Mouse (Mus musculus) heart, postnatal 0 days (tissue): Measurements from ENCODE around the gene Inafm2. TPM values are rescaled to one million over a fixed set of nuclear protein-coding genes. Genes with fewer than 3 reads are reported as not detected.

Experiments used
- ATAC-seq: fragments of 200-750 bp; cut with Nextera tagmentation; 2 replicates; pipeline ENCODE4 v1.8.0; 2017; ENCODE audit warnings: low read depth, moderate number of reproducible peaks, moderate library complexity; ENCODE audit not compliant: insufficient read depth
- DNase-seq: peaks from one replicate; pipeline ENCODE4 v3.0.0-alpha.2; 2016; ENCODE audit warnings: low spot score
- H3K27ac ChIP-seq: fragments of 300-500 bp; sonication (generic); 2 replicates; pipeline ENCODE4 v1.5.1; 2014; ENCODE audit warnings: low read depth, mild to moderate bottlenecking
- H3K27me3 ChIP-seq: fragments of 300-500 bp; sonication (generic); 2 replicates; pipeline ENCODE4 v1.6.1; 2014; ENCODE audit warnings: low read length, mixed read lengths; ENCODE audit not compliant: control insufficient read depth, insufficient read depth
- H3K36me3 ChIP-seq: fragments of 300-500 bp; sonication (generic); replicated peaks from 2 replicates; pipeline ENCODE4 v1.6.1; 2014; ENCODE audit warnings: low read length, mixed read lengths; ENCODE audit not compliant: control insufficient read depth, insufficient read depth
- H3K4me1 ChIP-seq: fragments of 300-500 bp; sonication (generic); 2 replicates; pipeline ENCODE4 v1.6.1; 2014; ENCODE audit warnings: antibody characterized with exemption; ENCODE audit not compliant: control insufficient read depth, insufficient read depth
- H3K4me2 ChIP-seq: fragments of 300-500 bp; sonication (generic); 2 replicates; pipeline ENCODE4 v1.6.1; 2014; ENCODE audit warnings: low read depth, mild to moderate bottlenecking, low read length, moderate library complexity
- H3K4me3 ChIP-seq: fragments of 300-500 bp; sonication (generic); 2 replicates; pipeline ENCODE4 v1.5.1; 2014; ENCODE audit warnings: low read depth, low read length
- H3K9ac ChIP-seq: fragments of 300-500 bp; sonication (generic); replicated peaks from 2 replicates; pipeline ENCODE4 v1.6.1; 2014; ENCODE audit warnings: low read depth, low read length, mixed read lengths
- H3K9me3 ChIP-seq: fragments of 300-500 bp; sonication (generic); replicated peaks from 2 replicates; pipeline ENCODE4 v1.6.1; 2016; ENCODE audit warnings: low read length; ENCODE audit not compliant: control insufficient read depth
- CTCF ChIP-seq: IDR thresholded peaks from 2 replicates; pipeline ENCODE4 v1.5.1; 2016; ENCODE audit warnings: antibody characterized with exemption, control low read depth, low read depth
- EP300 ChIP-seq: IDR thresholded peaks from 2 replicates; pipeline ENCODE4 v1.6.1; 2016; ENCODE audit warnings: antibody characterized with exemption, low read depth
- WGBS: fragments of 180-500 bp; shearing (Covaris S2); extraction: QIAGEN DNeasy Blood & Tissue Kit; methylation state at CpG from one replicate; pipeline ENCODE4 v1.1.7; 2014; 5-methylcytosine and 5-hydroxymethylcytosine counted together
- polyA plus RNA-seq: library from polyadenylated mRNA; unstranded; fragments of >200 nt; fragmentation: Nextera tagmentation; extraction: Ambion mirVana; gene quantifications from 2 replicates; pipeline ENCODE4 v1.2.1, GENCODE M21; 2015
- total RNA-seq: library from RNA; depleted of rRNA; stranded (reverse); fragments of >200 nt; gene quantifications from 2 replicates; pipeline ENCODE4 v1.2.3, GENCODE M21; 2014; ENCODE audit warnings: low replicate concordance

Gene Inafm2
- total and polyA plus RNA-seq, 2 experiments from 2014 or later, result 44.2 to 48.4 TPM

- H3K9ac ChIP-seq, result no peak overlapping the region
- H3K4me1 ChIP-seq, result no peaks in the 10 kb centered on the region
- TF ChIP-seq EP300, result no peak
- no peak for TF ChIP-seq CTCF
- no peaks in the 10 kb centered on the region for H3K9me3 ChIP-seq
- DNase-seq (no peak), ATAC-seq (no peak)
- 0 out of 2 replicates have a peak, but pooled peaks cover 4% of the 10 kb centered on the region for H3K27me3 ChIP-seq
- H3K36me3 ChIP-seq, result no peaks in the 10 kb centered on the region
- no peak overlapping the region for H3K4me3 ChIP-seq
- peak overlapping the region; percentile 2; the same call in 1 of the 2 replicates for H3K27ac ChIP-seq
- WGBS, result 42% methylated on average over 2 of the region's 2 CpGs
- no peak overlapping the region for H3K4me2 ChIP-seq
Observed at GRCm38 (mm10) chr2:118776295-118776694, 30.7 kb downstream of the Inafm2 start.

DNA sequence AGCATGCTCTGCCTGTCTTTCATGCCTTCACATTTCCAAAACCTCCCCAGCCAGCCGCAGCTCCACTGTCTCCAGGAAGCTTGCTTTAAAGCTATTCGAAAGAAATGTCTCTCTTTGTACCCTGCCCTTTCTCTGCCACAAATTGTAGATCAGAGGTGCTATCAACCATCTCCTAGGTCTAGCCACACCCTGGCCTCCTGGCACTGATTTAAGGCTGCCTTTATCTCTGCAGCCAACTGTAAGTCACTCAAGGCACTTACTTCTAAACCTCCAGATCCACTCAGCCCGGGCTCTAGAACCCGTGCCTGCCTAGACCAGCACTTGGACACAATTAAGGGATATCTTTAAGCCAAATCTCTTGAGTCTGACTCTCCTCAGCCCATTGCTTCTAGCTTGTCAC is 32.9 kb downstream of the Inafm2 start:
- Histone ChIP-seq H3K4me1 (no peaks in the 10 kb centered on the region), H3K27me3 (0 out of 2 replicates have a peak, but pooled peaks cover 4% of the 10 kb centered on the region), H3K4me2 (no peak overlapping the region), H3K9ac (no peak overlapping the region), H3K9me3 (no peaks in the 10 kb centered on the region), H3K4me3 (no peak overlapping the region), H3K36me3 (no peaks in the 10 kb centered on the region), H3K27ac (no peak overlapping the region)
- DNase-seq (no peak), ATAC-seq (no peak)
- WGBS, result 62% methylated on average over 4 of the region's 4 CpGs
- no peak for TF ChIP-seq CTCF
- no peak for TF ChIP-seq EP300

- Histone ChIP-seq H3K9me3 (no peaks in the 10 kb centered on the region), H3K36me3 (no peaks in the 10 kb centered on the region), H3K27ac (no peak overlapping the region), H3K27me3 (0 out of 2 replicates have a peak, but pooled peaks cover 4% of the 10 kb centered on the region), H3K4me2 (peak overlapping the region; percentile 57), H3K4me3 (peak overlapping the region; percentile 27; the same call in 1 of the 2 replicates), H3K4me1 (no peaks in the 10 kb centered on the region), H3K9ac (no peak overlapping the region)
- ATAC-seq, result no peak
- TF ChIP-seq EP300 (no peak), CTCF (no peak)
- 10% methylated on average over 10 of the region's 10 CpGs for WGBS
- no peak for DNase-seq
Observed at GRCm38 (mm10) chr2:118779065-118779464, 33.5 kb downstream of the Inafm2 start.

- DNase-seq (peak; percentile 89), ATAC-seq (peak; percentile 87)
- H3K4me1 ChIP-seq, result no peaks in the 10 kb centered on the region
- H3K27ac ChIP-seq, result no peak within 1 kb of the TSS
- peak within 1 kb of the TSS; percentile 27; the same call in 1 of the 2 replicates for H3K4me3 ChIP-seq
- no peak within 1 kb of the TSS for H3K9ac ChIP-seq
- peak within 1 kb of the TSS; percentile 57 for H3K4me2 ChIP-seq
- no peaks in the 10 kb centered on the region for H3K36me3 ChIP-seq
- H3K27me3 ChIP-seq, result 0 out of 2 replicates have a peak, but pooled peaks cover 4% of the 10 kb centered on the region
- no peak for TF ChIP-seq EP300
- TF ChIP-seq CTCF, result peak; percentile 37
- WGBS, result 13% methylated on average over 39 of the region's 39 CpGs
- no peaks in the 10 kb centered on the region for H3K9me3 ChIP-seq
Observed at GRCm38 (mm10) chr2:118779504-118780480, 34.2 kb downstream of the Inafm2 start, which contains the start of gene Disp2. Disp2 (plus strand) TSS chr2:118779719.

DNA sequence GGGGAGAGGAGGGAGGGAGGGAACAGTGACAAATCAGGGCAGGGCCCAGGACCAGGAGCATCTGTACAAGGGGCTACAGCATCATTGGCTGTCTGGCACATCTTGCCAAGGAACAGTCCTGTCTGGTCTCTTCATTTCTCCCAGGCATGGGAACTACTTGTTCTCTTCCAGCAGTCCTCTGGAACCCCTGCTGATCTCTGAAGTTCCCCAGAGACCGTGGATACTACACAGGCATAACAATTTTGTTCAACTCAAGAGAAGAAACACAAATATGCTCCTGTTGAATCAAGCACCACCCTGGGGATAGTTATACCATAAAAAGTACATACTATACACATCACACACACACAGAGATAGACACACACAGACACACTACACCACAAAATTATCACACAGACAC is 35.6 kb downstream of the Inafm2 start:
- no peak for ATAC-seq
- Histone ChIP-seq H3K9me3 (no peaks in the 10 kb centered on the region), H3K36me3 (no peaks in the 10 kb centered on the region), H3K27ac (no peak overlapping the region), H3K4me2 (no peak overlapping the region), H3K4me1 (no peaks in the 10 kb centered on the region), H3K27me3 (0 out of 2 replicates have a peak, but pooled peaks cover 4% of the 10 kb centered on the region), H3K9ac (no peak overlapping the region), H3K4me3 (no peak overlapping the region)
- no peak for DNase-seq
- 56% methylated on average over 1 of the region's 1 CpGs for WGBS
- no peak for TF ChIP-seq EP300
- no peak for TF ChIP-seq CTCF
